Mouse (Mus musculus): Measurements from ENCODE around the gene Supt6. TPM values are rescaled to one million over a fixed set of nuclear protein-coding genes. Genes with fewer than 3 reads are reported as not detected.

Gene Supt6
- polyA plus RNA-seq, 1 experiment = 28.5 TPM

DNA sequence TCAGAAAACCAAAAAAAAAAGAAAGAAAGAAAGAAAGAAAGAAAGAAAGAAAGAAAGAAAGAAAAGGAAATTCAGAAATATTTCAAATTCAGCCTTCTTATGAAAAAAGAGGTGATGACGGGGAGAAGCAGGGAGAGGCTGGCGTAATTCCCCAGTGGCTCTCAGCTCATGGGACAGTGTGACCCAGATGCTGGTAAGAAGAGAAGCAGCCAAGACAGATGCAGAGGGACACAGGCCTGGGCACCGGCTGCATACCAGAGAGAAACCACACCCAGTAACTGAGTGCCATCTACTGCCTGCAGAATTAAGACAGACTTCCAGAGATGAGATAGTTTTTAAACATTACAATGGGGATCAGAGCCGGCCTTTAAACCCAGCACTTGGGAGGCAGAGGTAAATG, 22.2 kb downstream of the Supt6 start:
- Histone ChIP-seq H3K27me3 (ENCODE audit: control insufficient read depth, insufficient read depth, low read length) (no peaks in the 10 kb centered on the region), H3K4me1 (ENCODE audit: control insufficient read depth, insufficient read depth, insufficient read length, low read length) (no peaks in the 10 kb centered on the region), H3K4me3 (ENCODE audit: low read depth, low read length) (no peak overlapping the region), H3K27ac (ENCODE audit: insufficient read depth, low read depth, low read length) (no peak overlapping the region), H3K36me3 (ENCODE audit: control insufficient read depth, insufficient read depth, low read length) (peaks cover 92% of the 10 kb centered on the region)
- TF ChIP-seq POLR2A (IDR thresholded peaks at IDR 0.05; ENCODE audit: low read depth, low read length) = no peak
- WGBS = 89% methylated on average over 4 of the region's 4 CpGs

DNA sequence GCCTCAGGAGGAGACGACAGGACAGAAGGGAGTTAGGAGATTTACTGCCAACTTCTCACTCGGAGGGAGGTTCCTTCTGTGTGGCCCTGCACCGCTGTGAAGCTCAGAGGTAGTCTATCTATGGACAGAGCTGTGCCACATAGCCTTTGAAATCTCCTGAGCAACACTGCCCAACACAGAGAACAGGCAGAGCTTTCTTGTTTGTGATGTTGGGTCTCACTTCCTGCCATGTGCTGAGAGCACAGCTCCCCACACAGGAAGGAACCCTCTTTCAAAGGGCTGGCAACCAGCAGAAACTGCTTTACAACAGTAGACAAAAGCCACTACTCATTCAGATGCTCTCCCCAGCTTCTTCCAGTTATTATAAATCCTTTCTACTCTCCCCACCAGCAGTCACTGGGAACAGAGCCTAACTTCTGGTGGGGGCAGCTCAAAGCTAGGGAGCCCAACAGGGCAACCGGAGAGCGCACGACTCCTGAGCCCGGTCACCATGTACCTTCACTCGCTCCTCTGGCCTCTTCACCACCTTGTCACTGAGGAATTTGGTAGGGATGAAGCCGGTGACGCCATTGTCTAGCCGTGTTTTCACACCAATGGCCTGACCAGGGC, 30.0 kb downstream of the Supt6 start:
- H3K4me1 ChIP-seq (ENCODE audit: control insufficient read depth, insufficient read depth, insufficient read length, low read length) = no peaks in the 10 kb centered on the region
- 90% methylated on average over 11 of the region's 11 CpGs for WGBS
- TF ChIP-seq POLR2A (IDR thresholded peaks at IDR 0.05; ENCODE audit: low read depth, low read length) = no peak
- TF ChIP-seq CTCF (IDR thresholded peaks at IDR 0.05; ENCODE audit: extremely low read depth, insufficient read length, insufficient replicate concordance, low read depth, low read length) = no peak
- H3K27ac ChIP-seq (ENCODE audit: insufficient read depth, low read depth, low read length) = no peak overlapping the region
- H3K27me3 ChIP-seq (ENCODE audit: control insufficient read depth, insufficient read depth, low read length) = no peaks in the 10 kb centered on the region
- peaks cover 83% of the 10 kb centered on the region for H3K36me3 ChIP-seq (ENCODE audit: control insufficient read depth, insufficient read depth, low read length)
- H3K4me3 ChIP-seq (ENCODE audit: low read depth, low read length) = no peak overlapping the region

DNA sequence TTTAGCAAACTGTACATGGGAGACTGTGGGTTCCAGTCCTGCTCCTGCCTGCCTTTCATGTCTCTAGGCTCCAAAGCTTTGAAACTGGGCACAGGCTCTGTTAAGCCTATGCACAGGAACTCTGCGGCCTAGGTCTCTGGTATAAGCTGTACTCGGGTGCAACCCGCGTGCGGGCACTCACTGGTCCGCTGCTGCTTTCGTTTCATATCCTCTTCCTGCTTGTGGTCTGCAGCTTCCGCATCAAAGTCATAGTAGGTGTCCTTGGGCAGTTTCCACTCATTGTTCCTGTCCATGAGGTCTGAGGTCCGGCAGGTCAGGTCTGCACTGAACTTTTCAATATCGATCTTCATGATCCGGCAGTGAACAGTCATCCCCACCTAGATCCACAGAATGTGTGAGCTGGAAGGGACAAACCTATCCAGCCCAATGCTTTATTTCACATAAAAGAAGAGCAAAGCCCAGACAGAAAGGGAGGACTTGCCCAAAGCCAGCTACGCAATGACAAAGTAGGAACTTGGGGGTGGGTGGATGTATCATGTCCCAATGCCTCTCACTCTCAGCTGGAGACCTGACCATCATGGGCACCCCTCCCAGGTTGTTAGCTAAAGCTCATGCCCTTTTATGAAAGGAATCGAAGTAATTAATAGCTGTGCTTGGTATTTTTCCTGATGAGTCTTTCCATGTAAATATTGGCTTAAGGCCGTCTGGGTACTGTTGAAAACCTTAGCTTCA, 32.5 kb downstream of the Supt6 start:
- WGBS = 87% methylated on average over 14 of the region's 14 CpGs
- H3K27ac ChIP-seq (ENCODE audit: insufficient read depth, low read depth, low read length) = no peak overlapping the region
- H3K4me3 ChIP-seq (ENCODE audit: low read depth, low read length) = no peak overlapping the region
- no peaks in the 10 kb centered on the region for H3K4me1 ChIP-seq (ENCODE audit: control insufficient read depth, insufficient read depth, insufficient read length, low read length)
- H3K27me3 ChIP-seq (ENCODE audit: control insufficient read depth, insufficient read depth, low read length) = no peaks in the 10 kb centered on the region
- no peak for TF ChIP-seq POLR2A (IDR thresholded peaks at IDR 0.05; ENCODE audit: low read depth, low read length)
- peaks cover 86% of the 10 kb centered on the region for H3K36me3 ChIP-seq (ENCODE audit: control insufficient read depth, insufficient read depth, low read length)

DNA sequence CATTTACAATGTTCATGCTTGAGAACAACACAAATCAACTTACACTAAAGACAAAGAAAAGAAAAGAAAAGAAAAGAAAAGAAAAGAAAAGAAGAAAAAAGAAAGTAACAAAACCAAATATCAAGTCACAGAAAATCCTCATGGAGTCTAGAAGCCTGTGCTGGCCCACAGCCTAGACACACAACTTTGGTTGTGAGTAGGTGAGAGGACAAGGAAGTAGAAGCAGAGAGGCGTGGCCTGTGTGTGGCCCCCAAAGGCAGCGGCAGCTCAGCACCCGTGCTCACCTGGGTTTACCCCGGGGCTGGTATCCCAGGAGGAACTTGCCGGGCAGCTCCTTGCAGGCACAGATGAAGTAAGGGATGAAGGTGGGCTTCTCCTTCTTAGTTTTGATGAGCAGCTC, 34.3 kb downstream of the Supt6 start:
- Histone ChIP-seq H3K36me3 (ENCODE audit: control insufficient read depth, insufficient read depth, low read length) (peaks cover 89% of the 10 kb centered on the region), H3K4me3 (ENCODE audit: low read depth, low read length) (no peak overlapping the region), H3K27ac (ENCODE audit: insufficient read depth, low read depth, low read length) (no peak overlapping the region), H3K4me1 (ENCODE audit: control insufficient read depth, insufficient read depth, insufficient read length, low read length) (no peaks in the 10 kb centered on the region), H3K27me3 (ENCODE audit: control insufficient read depth, insufficient read depth, low read length) (no peaks in the 10 kb centered on the region)
- WGBS = 65% methylated on average over 5 of the region's 5 CpGs
- TF ChIP-seq POLR2A (IDR thresholded peaks at IDR 0.05; ENCODE audit: low read depth, low read length) (no peak), CTCF (IDR thresholded peaks at IDR 0.05; ENCODE audit: extremely low read depth, insufficient read length, insufficient replicate concordance, low read depth, low read length) (no peak)

DNA sequence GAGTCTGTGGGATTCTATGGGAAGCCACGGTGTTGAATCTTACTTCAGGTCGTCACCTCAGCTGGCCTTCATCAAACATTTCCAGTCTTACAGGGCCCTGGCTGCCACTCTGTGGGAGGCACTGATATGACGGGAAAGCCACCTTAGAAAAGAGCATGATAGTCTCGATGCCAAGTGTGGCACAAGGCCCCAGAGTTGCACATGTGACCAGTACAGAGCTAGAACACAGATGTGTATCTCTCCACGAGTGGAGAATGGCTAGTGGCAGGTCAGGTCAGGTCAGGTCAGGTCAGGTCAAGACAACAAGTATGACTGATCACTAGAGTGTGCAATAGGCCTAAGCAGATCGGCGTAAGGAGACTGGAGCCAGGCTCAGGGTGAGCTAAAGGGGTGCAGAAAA, 35.2 kb downstream of the Supt6 start:
- TF ChIP-seq POLR2A (IDR thresholded peaks at IDR 0.05; ENCODE audit: low read depth, low read length) (no peak), CTCF (IDR thresholded peaks at IDR 0.05; ENCODE audit: extremely low read depth, insufficient read length, insufficient replicate concordance, low read depth, low read length) (no peak)
- H3K27me3 ChIP-seq (ENCODE audit: control insufficient read depth, insufficient read depth, low read length) = no peaks in the 10 kb centered on the region
- H3K4me1 ChIP-seq (ENCODE audit: control insufficient read depth, insufficient read depth, insufficient read length, low read length) = no peaks in the 10 kb centered on the region
- H3K4me3 ChIP-seq (ENCODE audit: low read depth, low read length) = no peak overlapping the region
- H3K36me3 ChIP-seq (ENCODE audit: control insufficient read depth, insufficient read depth, low read length) = peaks cover 89% of the 10 kb centered on the region
- 70% methylated on average over 7 of the region's 7 CpGs for WGBS
- H3K27ac ChIP-seq (ENCODE audit: insufficient read depth, low read depth, low read length) = no peak overlapping the region

DNA sequence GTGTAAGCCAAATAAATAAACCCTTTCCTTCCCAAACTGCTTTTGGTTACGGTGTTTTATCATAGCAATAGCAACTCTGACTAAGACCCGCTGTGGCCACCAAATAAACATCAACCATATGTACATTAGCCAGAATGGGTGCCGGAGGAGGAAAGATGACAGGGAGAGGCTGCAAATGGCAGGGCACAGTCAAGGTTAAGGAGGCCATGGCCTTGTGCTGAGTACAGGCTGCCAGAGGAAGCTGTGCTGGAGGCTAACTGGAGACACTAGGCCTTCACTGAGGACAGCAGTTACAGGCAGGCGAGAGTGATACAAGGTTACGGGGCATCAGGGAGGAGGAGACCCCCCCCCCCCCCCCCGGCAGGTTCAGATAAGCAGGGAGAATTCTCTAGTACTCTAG, 35.9 kb downstream of the Supt6 start:
- Histone ChIP-seq H3K4me1 (ENCODE audit: control insufficient read depth, insufficient read depth, insufficient read length, low read length) (no peaks in the 10 kb centered on the region), H3K27ac (ENCODE audit: insufficient read depth, low read depth, low read length) (no peak overlapping the region), H3K36me3 (ENCODE audit: control insufficient read depth, insufficient read depth, low read length) (peaks cover 84% of the 10 kb centered on the region), H3K4me3 (ENCODE audit: low read depth, low read length) (no peak overlapping the region), H3K27me3 (ENCODE audit: control insufficient read depth, insufficient read depth, low read length) (no peaks in the 10 kb centered on the region)
- WGBS = 93% methylated on average over 6 of the region's 6 CpGs
- no peak for TF ChIP-seq POLR2A (IDR thresholded peaks at IDR 0.05; ENCODE audit: low read depth, low read length)
- TF ChIP-seq CTCF (IDR thresholded peaks at IDR 0.05; ENCODE audit: extremely low read depth, insufficient read length, insufficient replicate concordance, low read depth, low read length) = no peak

DNA sequence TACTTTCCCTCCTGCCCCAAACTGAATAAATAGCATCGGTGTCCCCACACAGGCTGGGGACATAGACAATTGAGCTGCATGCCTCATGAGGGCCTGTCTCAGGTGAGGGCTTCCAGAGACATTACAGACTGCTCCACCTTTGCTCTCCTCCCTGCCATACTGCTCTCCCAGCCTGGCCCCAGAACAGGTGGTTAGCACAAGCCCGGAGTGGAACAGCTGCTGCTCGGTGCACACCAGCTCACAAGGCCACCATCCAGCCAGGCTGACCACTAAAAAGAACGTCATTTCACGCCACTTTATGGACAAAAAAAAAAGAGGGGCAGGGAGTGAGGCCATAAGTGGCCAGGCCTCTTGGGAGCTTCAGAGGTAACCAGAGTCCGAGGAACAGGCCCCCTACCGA, 38.6 kb downstream of the Supt6 start:
- H3K36me3 ChIP-seq (ENCODE audit: control insufficient read depth, insufficient read depth, low read length) = peaks cover 67% of the 10 kb centered on the region
- H3K4me3 ChIP-seq (ENCODE audit: low read depth, low read length) = no peak overlapping the region
- 92% methylated on average over 7 of the region's 7 CpGs for WGBS
- peaks cover 2% of the 10 kb centered on the region; the same call in 1 of the 2 replicates for H3K4me1 ChIP-seq (ENCODE audit: control insufficient read depth, insufficient read depth, insufficient read length, low read length)
- no peaks in the 10 kb centered on the region for H3K27me3 ChIP-seq (ENCODE audit: control insufficient read depth, insufficient read depth, low read length)
- no peak overlapping the region for H3K27ac ChIP-seq (ENCODE audit: insufficient read depth, low read depth, low read length)
- TF ChIP-seq POLR2A (IDR thresholded peaks at IDR 0.05; ENCODE audit: low read depth, low read length) = no peak
- TF ChIP-seq CTCF (IDR thresholded peaks at IDR 0.05; ENCODE audit: extremely low read depth, insufficient read length, insufficient replicate concordance, low read depth, low read length) = no peak

All from small intestine, adult 2 months (tissue).